ENCODE assay signal across 18 mouse cellular contexts in the genomic region with DNA sequence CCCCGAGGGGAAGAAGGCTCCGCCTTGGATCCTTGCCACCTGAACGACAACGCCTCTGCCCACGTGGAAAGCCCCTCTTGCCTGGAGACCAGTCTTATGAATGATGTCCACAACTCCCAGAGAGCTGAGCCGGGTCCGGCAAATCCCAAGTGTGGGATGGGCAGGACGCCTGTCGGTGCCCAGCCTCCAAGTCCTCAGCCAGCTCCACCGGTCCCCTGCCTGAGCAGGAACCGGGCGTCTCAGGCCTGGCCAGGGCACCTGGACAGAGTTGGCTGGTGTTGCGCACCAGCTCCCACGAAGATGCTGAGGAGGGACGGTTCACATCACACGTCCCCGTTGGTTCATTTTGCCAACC. TPM values are rescaled to one million over a fixed set of nuclear protein-coding genes. Genes with fewer than 3 reads are reported as not detected.
A peak's percentile ranks its signal among the peaks of the same experiment; 100 is the strongest.
DNase-seq lines count a peak whose midpoint lies in the region; ATAC-seq and TF ChIP-seq lines count a peak whose summit lies in the region.
"Had no signal": no experiment of that assay in that cellular context is flagged by ENCODE, and none has a peak within 500 bp of the region (broad histone marks: within the 10 kb centered on the region; RNA-seq: fewer than 3 reads in every experiment).

No protein-coding gene starts in this region.

- WGBS in midbrain, embryonic 10.5 days: 3% methylated on average over 17 of the region's 17 CpGs
- 7% methylated on average over 15 of the region's 17 CpGs for WGBS in midbrain, postnatal 0 days
- WGBS in forebrain, embryonic 11.5 days: under 1% methylated on average over 17 of the region's 17 CpGs
- under 1% methylated on average over 17 of the region's 17 CpGs for WGBS in limb, embryonic 10.5 days
- 2% methylated on average over 17 of the region's 17 CpGs for WGBS in neural tube, embryonic 14.5 days
- WGBS in liver, embryonic 11.5 days: 4% methylated on average over 17 of the region's 17 CpGs

- H3K4me3 ChIP-seq in midbrain, embryonic 10.5 days: peak overlapping the region; percentile 36; the same call in 1 of the 2 replicates
- no peak overlapping the region for H3K4me3 ChIP-seq in midbrain, postnatal 0 days (ENCODE audit: low read depth, low read length)
- no peak overlapping the region for H3K4me3 ChIP-seq in forebrain, embryonic 11.5 days (ENCODE audit: low read depth, low read length)
- H3K4me3 ChIP-seq in limb, embryonic 10.5 days: no peak overlapping the region
- H3K4me3 ChIP-seq in neural tube, embryonic 14.5 days (ENCODE audit: low read depth, low read length): no peak overlapping the region
- no peak overlapping the region for H3K4me3 ChIP-seq in liver, embryonic 11.5 days (ENCODE audit: low read depth, low read length)
- H3K4me3 ChIP-seq: erythroblast, embryonic 14.5 days; lung, embryonic 15.5 days; megakaryocyte, embryonic 14.5 days had no signal

- H3K4me2 ChIP-seq in midbrain, postnatal 0 days (ENCODE audit: low read depth, low read length, poor library complexity, severe bottlenecking): no peak overlapping the region
- peak overlapping the region; percentile 47; the same call in 1 of the 2 replicates for H3K4me2 ChIP-seq in forebrain, embryonic 11.5 days (ENCODE audit: low read depth, low read length, severe bottlenecking)
- H3K4me2 ChIP-seq in neural tube, embryonic 14.5 days (ENCODE audit: low read depth, low read length): no peak overlapping the region
- H3K4me2 ChIP-seq in liver, embryonic 11.5 days: no peak overlapping the region
- H3K4me2 ChIP-seq: lung, embryonic 15.5 days had no signal

- no peak for ATAC-seq in midbrain, postnatal 0 days (ENCODE audit: low FRiP score)
- ATAC-seq in forebrain, embryonic 11.5 days (replicated peaks; ENCODE audit: low FRiP score): peak; percentile 63; the same call in 1 of the 2 replicates
- peak; percentile 39; the same call in 1 of the 2 replicates for ATAC-seq in neural tube, embryonic 14.5 days (ENCODE audit: low read depth)
- ATAC-seq in liver, embryonic 11.5 days (replicated peaks; ENCODE audit: low FRiP score): no peak
- ATAC-seq: activated CD4-positive, CD25-positive, alpha-beta regulatory T cell, adult 4 months; CD4-positive, CD25-positive, alpha-beta regulatory T cell, adult 4 months had no signal

- H3K36me3 ChIP-seq in midbrain, embryonic 10.5 days: no peaks in the 10 kb centered on the region
- no peaks in the 10 kb centered on the region for H3K36me3 ChIP-seq in midbrain, postnatal 0 days (ENCODE audit: insufficient read depth, low read length)
- no peaks in the 10 kb centered on the region for H3K36me3 ChIP-seq in forebrain, embryonic 11.5 days (ENCODE audit: control insufficient read depth, insufficient read depth, low read length)
- H3K36me3 ChIP-seq in limb, embryonic 10.5 days: no peaks in the 10 kb centered on the region
- no peaks in the 10 kb centered on the region for H3K36me3 ChIP-seq in neural tube, embryonic 14.5 days (ENCODE audit: control insufficient read depth, insufficient read depth, low read length)
- no peaks in the 10 kb centered on the region for H3K36me3 ChIP-seq in liver, embryonic 11.5 days (ENCODE audit: control insufficient read depth, insufficient read depth, low read length)
- H3K36me3 ChIP-seq: lung, embryonic 15.5 days had no signal

- H3K9ac ChIP-seq in midbrain, postnatal 0 days (replicated peaks; ENCODE audit: low read length, poor library complexity, severe bottlenecking): no peak overlapping the region
- no peak overlapping the region for H3K9ac ChIP-seq in forebrain, embryonic 11.5 days (ENCODE audit: low read length)
- H3K9ac ChIP-seq in neural tube, embryonic 14.5 days (replicated peaks; ENCODE audit: low read depth, low read length): no peak overlapping the region
- H3K9ac ChIP-seq in liver, embryonic 11.5 days (ENCODE audit: low read depth, low read length): no peak overlapping the region
- H3K9ac ChIP-seq: lung, embryonic 15.5 days had no signal

- H3K27me3 ChIP-seq in midbrain, embryonic 10.5 days (ENCODE audit: low read depth, poor library complexity, severe bottlenecking): peaks cover 100% of the 10 kb centered on the region
- H3K27me3 ChIP-seq in midbrain, postnatal 0 days (ENCODE audit: insufficient read depth, low read length): peaks cover 67% of the 10 kb centered on the region
- peaks cover 81% of the 10 kb centered on the region for H3K27me3 ChIP-seq in forebrain, embryonic 11.5 days (ENCODE audit: control insufficient read depth, insufficient read depth, low read length)
- peaks cover 98% of the 10 kb centered on the region for H3K27me3 ChIP-seq in limb, embryonic 10.5 days (ENCODE audit: low read depth, poor library complexity, severe bottlenecking)
- peaks cover 42% of the 10 kb centered on the region for H3K27me3 ChIP-seq in neural tube, embryonic 14.5 days (ENCODE audit: control insufficient read depth, insufficient read depth, low read length)
- H3K27me3 ChIP-seq in liver, embryonic 11.5 days (replicated peaks; ENCODE audit: control insufficient read depth, insufficient read depth, low read length): peaks cover 77% of the 10 kb centered on the region

- DNase-seq in midbrain, embryonic 10.5 days (ENCODE audit: low spot score): no peak
- DNase-seq in midbrain, postnatal 0 days (ENCODE audit: low spot score): no peak
- peak; percentile 64 for DNase-seq in forebrain, embryonic 11.5 days (ENCODE audit: low spot score)
- DNase-seq in limb, embryonic 10.5 days (ENCODE audit: low spot score): peak; percentile 42
- DNase-seq in liver, embryonic 11.5 days (ENCODE audit: low spot score): no peak
- DNase-seq in left cerebral cortex, adult 9 months (ENCODE audit: low spot score in 2 of 2): no peak
- DNase-seq: heart, postnatal 4 days; kidney, adult 18-20 months; thymus, adult 2 months had no signal

- TF ChIP-seq CTCF in midbrain, postnatal 0 days (IDR thresholded peaks at IDR 0.05): no peak

- H3K4me1 ChIP-seq in midbrain, embryonic 10.5 days: peaks cover 34% of the 10 kb centered on the region
- H3K4me1 ChIP-seq in midbrain, postnatal 0 days (ENCODE audit: insufficient read depth, low read length): peaks cover 3% of the 10 kb centered on the region; the same call in 1 of the 2 replicates
- H3K4me1 ChIP-seq in forebrain, embryonic 11.5 days (replicated peaks; ENCODE audit: control insufficient read depth, insufficient read depth, low read length): peaks cover 23% of the 10 kb centered on the region
- H3K4me1 ChIP-seq in limb, embryonic 10.5 days: peaks cover 17% of the 10 kb centered on the region
- peaks cover 3% of the 10 kb centered on the region; the same call in 1 of the 2 replicates for H3K4me1 ChIP-seq in neural tube, embryonic 14.5 days (ENCODE audit: control insufficient read depth, insufficient read depth, low read length)
- H3K4me1 ChIP-seq in liver, embryonic 11.5 days (replicated peaks; ENCODE audit: control insufficient read depth, insufficient read depth, low read length): no peaks in the 10 kb centered on the region

- H3K27ac ChIP-seq in midbrain, embryonic 10.5 days (replicated peaks): no peak overlapping the region
- H3K27ac ChIP-seq in midbrain, postnatal 0 days (ENCODE audit: low read depth, low read length): no peak overlapping the region
- peak overlapping the region; percentile 31; the same call in 1 of the 2 replicates for H3K27ac ChIP-seq in forebrain, embryonic 11.5 days (ENCODE audit: low read depth, low read length)
- H3K27ac ChIP-seq in limb, embryonic 10.5 days: no peak overlapping the region
- H3K27ac ChIP-seq in neural tube, embryonic 14.5 days (ENCODE audit: low read depth, low read length): no peak overlapping the region
- no peak overlapping the region for H3K27ac ChIP-seq in liver, embryonic 11.5 days (ENCODE audit: low read depth, low read length)
- H3K27ac ChIP-seq: lung, embryonic 15.5 days had no signal

- no peaks in the 10 kb centered on the region for H3K9me3 ChIP-seq in midbrain, embryonic 10.5 days (replicated peaks)
- H3K9me3 ChIP-seq in midbrain, postnatal 0 days (ENCODE audit: low read length): no peaks in the 10 kb centered on the region
- H3K9me3 ChIP-seq in forebrain, embryonic 11.5 days (ENCODE audit: control insufficient read depth, low read length): no peaks in the 10 kb centered on the region
- H3K9me3 ChIP-seq in limb, embryonic 10.5 days (replicated peaks): no peaks in the 10 kb centered on the region
- no peaks in the 10 kb centered on the region for H3K9me3 ChIP-seq in neural tube, embryonic 14.5 days (ENCODE audit: control insufficient read depth, low read length)
- H3K9me3 ChIP-seq in liver, embryonic 11.5 days (ENCODE audit: control insufficient read depth, low read length): no peaks in the 10 kb centered on the region
- H3K9me3 ChIP-seq: lung, embryonic 15.5 days; megakaryocyte, embryonic 14.5 days had no signal

RNA-seq across cellular contexts. Expression of a gene that starts 10.1 kb away (rescaled TPM):
- 2.5 and 3.4 TPM in 2 replicates for polyA plus RNA-seq in midbrain, embryonic 10.5 days (2016; fragmentation: Nextera tagmentation; extraction: Ambion mirVana)
- total RNA-seq in midbrain, postnatal 0 days (2014; rRNA removed): not detected in 2 replicates
- polyA plus RNA-seq in midbrain, postnatal 0 days (2015; fragmentation: Nextera tagmentation; extraction: Ambion mirVana): 0.10 and 0.12 TPM in 2 replicates
- polyA plus RNA-seq in forebrain, embryonic 11.5 days (2014; fragmentation: Nextera tagmentation; extraction: Ambion mirVana): 20.1 and 23.1 TPM in 2 replicates
- not detected in 2 replicates for polyA plus RNA-seq in limb, embryonic 10.5 days (2016; fragmentation: Nextera tagmentation; extraction: Ambion mirVana)
- 0.17 and 0.21 TPM in 2 replicates for polyA plus RNA-seq in neural tube, embryonic 14.5 days (2014; fragmentation: Nextera tagmentation; extraction: Ambion mirVana)
- polyA plus RNA-seq in liver, embryonic 11.5 days (2014; fragmentation: Nextera tagmentation; extraction: Ambion mirVana): not detected in 2 replicates
- total RNA-seq: adrenal gland, postnatal 4 days; heart, postnatal 4 days; liver, adult 2 months; neutrophil, adult 5-6 weeks had no signal
- polyA plus RNA-seq: activated CD4-positive, CD25-positive, alpha-beta regulatory T cell, adult 4 months; CD4-positive, CD25-positive, alpha-beta regulatory T cell, adult 4 months; erythroblast, embryonic 14.5 days; liver, adult 2 months; lung, embryonic 15.5 days; thymus, adult 2 months had no signal

RNA-seq across cellular contexts. Expression of a gene that starts 40.9 kb away (rescaled TPM):
- polyA plus RNA-seq in midbrain, embryonic 10.5 days (2016; fragmentation: Nextera tagmentation; extraction: Ambion mirVana): 26.8 and 28.5 TPM in 2 replicates
- total RNA-seq in midbrain, postnatal 0 days (2014; rRNA removed): 9.6 and 26.7 TPM in 2 replicates
- 23.9 and 31.4 TPM in 2 replicates for polyA plus RNA-seq in midbrain, postnatal 0 days (2015; fragmentation: Nextera tagmentation; extraction: Ambion mirVana)
- polyA plus RNA-seq in forebrain, embryonic 11.5 days (2014; fragmentation: Nextera tagmentation; extraction: Ambion mirVana): 42.3 and 53.9 TPM in 2 replicates
- 36.9 and 40.0 TPM in 2 replicates for polyA plus RNA-seq in limb, embryonic 10.5 days (2016; fragmentation: Nextera tagmentation; extraction: Ambion mirVana)
- polyA plus RNA-seq in neural tube, embryonic 14.5 days (2014; fragmentation: Nextera tagmentation; extraction: Ambion mirVana): 50.1 and 57.8 TPM in 2 replicates
- polyA plus RNA-seq in liver, embryonic 11.5 days (2014; fragmentation: Nextera tagmentation; extraction: Ambion mirVana): 32.7 and 33.2 TPM in 2 replicates

Comparison
In these comparisons a context has a peak if more than half of its experiments do, and no peak if none do; other contexts are left out.
1. DNase-seq: peak in forebrain, embryonic 11.5 days (single experiment) and limb, embryonic 10.5 days (single experiment); none in midbrain, embryonic 10.5 days (single experiment), midbrain, postnatal 0 days (single experiment), liver, embryonic 11.5 days (single experiment) and left cerebral cortex, adult 9 months (0 of 2).
2. ATAC-seq: peak in forebrain, embryonic 11.5 days (single experiment) and neural tube, embryonic 14.5 days (single experiment); none in midbrain, postnatal 0 days (single experiment) and liver, embryonic 11.5 days (single experiment).